ENCODE assay signal across 9 mouse cellular contexts in genomic region chr12:89513759-89514158, GRCm38 (mm10).
DNase-seq lines count a peak whose midpoint lies in the region; ATAC-seq and TF ChIP-seq lines count a peak whose summit lies in the region.
"Had no signal": no experiment of that assay in that cellular context is flagged by ENCODE, and none has a peak within 500 bp of the region (broad histone marks: within the 10 kb centered on the region; RNA-seq: fewer than 3 reads in every experiment).

No protein-coding gene starts in this region.

- no peak for TF ChIP-seq POLR2A in CH12.LX (IDR thresholded peaks at IDR 0.05; ENCODE audit: low read depth, low read length)

- ATAC-seq in heart, embryonic 11.5 days (replicated peaks; ENCODE audit: insufficient number of reproducible peaks, low FRiP score, low TSS enrichment): no peak
- peak; percentile 38; the same call in 1 of the 2 replicates for ATAC-seq in forebrain, embryonic 15.5 days (replicated peaks)
- 0 out of 2 replicates have a peak, but pooled peaks have one; percentile 35 for ATAC-seq in megakaryocyte, adult 5-6 weeks (ENCODE audit: poor library complexity, severe bottlenecking)

- H3K4me2 ChIP-seq in heart, embryonic 11.5 days: no peak overlapping the region
- H3K4me2 ChIP-seq in CH12.LX (ENCODE audit: insufficient read depth, low read depth, poor library complexity, severe bottlenecking): peak overlapping the region; percentile 5; the same call in 1 of the 2 replicates
- no peak overlapping the region for H3K4me2 ChIP-seq in forebrain, embryonic 15.5 days (replicated peaks)
- H3K4me2 ChIP-seq: liver, embryonic 15.5 days had no signal

- dilution Hi-C loops in CH12.LX (cut with MboI; ENCODE audit: extremely low pct_ligation_motif_present, extremely low pct_unique_long_range_greater_than_20kb, low sequenced_read_pairs): no loop called here

- no peaks in the 10 kb centered on the region for H3K9me3 ChIP-seq in heart, embryonic 11.5 days (replicated peaks; ENCODE audit: control insufficient read depth, low read length)
- H3K9me3 ChIP-seq in CH12.LX (replicated peaks; ENCODE audit: low read length): no peaks in the 10 kb centered on the region
- no peaks in the 10 kb centered on the region for H3K9me3 ChIP-seq in forebrain, embryonic 15.5 days
- H3K9me3 ChIP-seq: liver, embryonic 15.5 days had no signal

- TF ChIP-seq EP300 in CH12.LX (IDR thresholded peaks at IDR 0.05; ENCODE audit: low read length): no peak

- 42% methylated on average over 7 of the region's 7 CpGs for WGBS in heart, embryonic 11.5 days (ENCODE audit: insufficient replicate concordance)
- 42% methylated on average over 7 of the region's 7 CpGs for WGBS in forebrain, embryonic 15.5 days

- no peaks in the 10 kb centered on the region for H3K79me2 ChIP-seq in CH12.LX (replicated peaks; ENCODE audit: control insufficient read depth, extremely low read depth, insufficient read depth, poor library complexity, severe bottlenecking)

- H3K9ac ChIP-seq in heart, embryonic 11.5 days (ENCODE audit: low read depth, low read length): no peak overlapping the region
- H3K9ac ChIP-seq in CH12.LX (ENCODE audit: insufficient read depth, low read depth): no peak overlapping the region
- H3K9ac ChIP-seq in forebrain, embryonic 15.5 days (replicated peaks): no peak overlapping the region
- H3K9ac ChIP-seq: liver, embryonic 15.5 days had no signal

- H3K27me3 ChIP-seq in heart, embryonic 11.5 days (ENCODE audit: control insufficient read depth, insufficient read depth, low read length): no peaks in the 10 kb centered on the region
- H3K27me3 ChIP-seq in CH12.LX (replicated peaks): no peaks in the 10 kb centered on the region
- H3K27me3 ChIP-seq in forebrain, embryonic 15.5 days: no peaks in the 10 kb centered on the region
- H3K27me3 ChIP-seq: liver, embryonic 15.5 days had no signal

- TF ChIP-seq RAD21 in CH12.LX (IDR thresholded peaks at IDR 0.05; ENCODE audit: low read depth, low read length): peak; percentile 56

- H3K36me3 ChIP-seq in heart, embryonic 11.5 days (ENCODE audit: control insufficient read depth, insufficient read depth, low read length): no peaks in the 10 kb centered on the region
- H3K36me3 ChIP-seq in CH12.LX (replicated peaks in 1 of 2; ENCODE audit: control insufficient read depth in 1 of 2, insufficient read depth in 1 of 2, low read length in 1 of 2): no peaks in the 10 kb centered on the region
- H3K36me3 ChIP-seq in forebrain, embryonic 15.5 days: no peaks in the 10 kb centered on the region
- H3K36me3 ChIP-seq: liver, embryonic 15.5 days had no signal

- no peak overlapping the region for H3K4me3 ChIP-seq in heart, embryonic 11.5 days (ENCODE audit: low read depth, low read length)
- no peak overlapping the region for H3K4me3 ChIP-seq in CH12.LX (replicated peaks in 1 of 3; ENCODE audit: low read depth in 2 of 3, low read length in 2 of 3, poor library complexity in 1 of 3)
- H3K4me3 ChIP-seq in forebrain, embryonic 15.5 days: no peak overlapping the region
- H3K4me3 ChIP-seq in layer of hippocampus, adult 2 months: no peak overlapping the region
- H3K4me3 ChIP-seq: liver, embryonic 15.5 days had no signal

- TF ChIP-seq CTCF in CH12.LX (conservative IDR thresholded peaks at IDR 0.05 in 1 of 2, IDR thresholded peaks at IDR 0.05 in 1 of 2; ENCODE audit: low read depth in 2 of 2, low read length in 2 of 2): peak; percentile 91 to 99
- peak; percentile 93 for TF ChIP-seq CTCF in layer of hippocampus, adult 2 months (conservative IDR thresholded peaks at IDR 0.05)

- H3K4me1 ChIP-seq in heart, embryonic 11.5 days (ENCODE audit: control insufficient read depth, insufficient read depth, low read length): no peaks in the 10 kb centered on the region
- no peaks in the 10 kb centered on the region; a peak in 1 of 4 replicates for H3K4me1 ChIP-seq in CH12.LX (ENCODE audit: control insufficient read depth in 1 of 2, insufficient read depth in 2 of 2)
- no peaks in the 10 kb centered on the region for H3K4me1 ChIP-seq in forebrain, embryonic 15.5 days
- H3K4me1 ChIP-seq: liver, embryonic 15.5 days had no signal

- in situ Hi-C loops in CH12.LX (cut with MboI; ENCODE audit: low pct_ligation_motif_present, low pct_unique_long_range_greater_than_20kb, low sequenced_read_pairs): no loop called here

- peak; percentile 1 for DNase-seq in heart, adult 8-10 months (ENCODE audit: low spot score)
- peak; percentile 81 for DNase-seq in CH12.LX (ENCODE audit: extremely low read depth)
- peak; percentile 63 for DNase-seq in cerebellum, adult 11 months
- peak; percentile 68 to 77 for DNase-seq in layer of hippocampus, adult 2 months (ENCODE audit: low spot score in 2 of 2)
- peak; percentile 45 for DNase-seq in thymus, postnatal 14 days

- no peak overlapping the region for H3K27ac ChIP-seq in heart, embryonic 11.5 days (ENCODE audit: low read depth, low read length)
- no peak overlapping the region for H3K27ac ChIP-seq in CH12.LX (ENCODE audit: insufficient read depth, low read depth)
- H3K27ac ChIP-seq in forebrain, embryonic 15.5 days (replicated peaks): no peak overlapping the region
- no peak overlapping the region for H3K27ac ChIP-seq in layer of hippocampus, adult 2 months
- H3K27ac ChIP-seq: liver, embryonic 15.5 days had no signal

TF ChIP-seq in CH12.LX, 34 proteins besides CTCF, POLR2A, EP300 and RAD21:
- no peak for TF ChIP-seq ZMIZ1 (IDR thresholded peaks at IDR 0.05; ENCODE audit: low read depth, low read length)
- TF ChIP-seq HCFC1 (IDR thresholded peaks at IDR 0.05; ENCODE audit: low read depth, low read length): no peak
- 0 out of 2 replicates have a peak, but pooled peaks have one; percentile 12 for TF ChIP-seq JUND (conservative IDR thresholded peaks at IDR 0.05; ENCODE audit: low read depth, low read length)
- no peak for TF ChIP-seq ZC3H11A (IDR thresholded peaks at IDR 0.05; ENCODE audit: low read depth, low read length)
- no peak for TF ChIP-seq MAX (IDR thresholded peaks at IDR 0.05; ENCODE audit: low read length)
- peak; percentile 74 for TF ChIP-seq SMC3 (IDR thresholded peaks at IDR 0.05; ENCODE audit: low read depth, low read length)
- TF ChIP-seq JUN (IDR thresholded peaks at IDR 0.05; ENCODE audit: insufficient read depth, low read depth, low read length): no peak
- no peak for TF ChIP-seq USF2 (conservative IDR thresholded peaks at IDR 0.05; ENCODE audit: low read depth, low read length)
- TF ChIP-seq NELFE (IDR thresholded peaks at IDR 0.05; ENCODE audit: low read depth, low read length): peak; percentile 61; the same call in 1 of the 2 replicates
- TF ChIP-seq MYC (IDR thresholded peaks at IDR 0.05; ENCODE audit: low read depth, low read length): no peak

Comparison
In these comparisons a context has a peak if more than half of its experiments do, and no peak if none do; other contexts are left out.
1. DNase-seq: peak in every context shown above with its lines; median percentile 81 in CH12.LX; 72 in layer of hippocampus, adult 2 months; 63 in cerebellum, adult 11 months; 45 in thymus, postnatal 14 days; 1 in heart, adult 8-10 months.